ENCODE assay signal across 8 mouse cellular contexts in the genomic region with DNA sequence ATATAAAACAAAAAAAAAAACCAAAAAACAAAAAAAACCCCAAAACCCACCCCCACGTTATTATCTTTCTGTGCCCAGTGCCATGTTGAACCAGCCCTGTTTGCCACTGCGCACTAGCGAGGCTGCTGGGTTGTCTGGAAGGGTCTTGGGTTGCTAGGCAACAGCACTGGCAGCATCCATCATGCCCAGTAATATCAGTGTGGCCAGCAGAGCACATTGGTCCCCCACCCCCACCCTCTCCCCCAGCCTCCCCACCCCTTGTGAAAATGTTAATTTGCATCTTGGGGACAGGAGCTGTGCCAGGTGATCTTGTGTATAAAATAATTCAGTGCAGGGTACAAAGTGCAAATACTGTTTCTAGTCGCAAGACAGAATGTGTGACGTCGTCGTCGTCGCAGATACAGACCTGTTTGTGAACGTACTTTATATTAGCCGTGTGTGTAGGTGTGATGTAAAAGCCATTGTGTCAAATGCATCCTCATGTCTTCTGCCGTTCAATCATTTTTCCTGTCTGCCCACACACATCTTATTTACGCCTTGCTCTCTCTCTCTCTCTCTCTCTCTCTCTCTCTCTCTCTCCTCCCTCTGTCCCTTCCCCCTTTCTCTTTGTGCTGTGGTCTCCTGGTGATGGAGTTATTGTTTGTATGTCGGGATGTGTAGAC.
DNase-seq lines count a peak whose midpoint lies in the region; ATAC-seq lines count a peak whose summit lies in the region.
"Had no signal": no experiment of that assay in that cellular context is flagged by ENCODE, and none has a peak within 500 bp of the region (broad histone marks: within the 10 kb centered on the region; RNA-seq: fewer than 3 reads in every experiment).

No protein-coding gene starts in this region.

- peak; percentile 97 for ATAC-seq in neural tube, embryonic 14.5 days (ENCODE audit: low read depth)

- DNase-seq in 3T3-L1 (ENCODE audit: low read depth, low spot score), result peak; percentile 43
- peak; percentile 72 for DNase-seq in CD4-positive, CD25-positive, alpha-beta regulatory T cell, adult 2 months (ENCODE audit: low read depth, low spot score)
- peak; percentile 76 for DNase-seq in hindbrain, embryonic 10.5 days (ENCODE audit: low spot score)
- peak; percentile 70 for DNase-seq in layer of hippocampus, adult 9-11 months
- no peak for DNase-seq in testis, postnatal 14 days (ENCODE audit: low spot score)
- no peak for DNase-seq in ovary, postnatal 36 days (ENCODE audit: low spot score)

- no peaks in the 10 kb centered on the region for H3K36me3 ChIP-seq in hindbrain, embryonic 10.5 days
- H3K36me3 ChIP-seq in neural tube, embryonic 14.5 days (ENCODE audit: control insufficient read depth, insufficient read depth, low read length), result no peaks in the 10 kb centered on the region
- H3K36me3 ChIP-seq: limb, embryonic 12.5 days had no signal

- H3K4me1 ChIP-seq in hindbrain, embryonic 10.5 days (replicated peaks), result peaks cover 40% of the 10 kb centered on the region
- peaks cover 17% of the 10 kb centered on the region for H3K4me1 ChIP-seq in neural tube, embryonic 14.5 days (ENCODE audit: control insufficient read depth, insufficient read depth, low read length)

- peak overlapping the region; percentile 34 for H3K4me2 ChIP-seq in neural tube, embryonic 14.5 days (ENCODE audit: low read depth, low read length)
- H3K4me2 ChIP-seq: limb, embryonic 12.5 days had no signal

- 42% methylated on average over 14 of the region's 14 CpGs for WGBS in hindbrain, embryonic 10.5 days
- 17% methylated on average over 14 of the region's 14 CpGs for WGBS in neural tube, embryonic 14.5 days

- H3K9ac ChIP-seq in neural tube, embryonic 14.5 days (replicated peaks; ENCODE audit: low read depth, low read length), result no peak overlapping the region
- H3K9ac ChIP-seq: limb, embryonic 12.5 days had no signal

- H3K27me3 ChIP-seq in hindbrain, embryonic 10.5 days (ENCODE audit: insufficient read depth, poor library complexity, severe bottlenecking), result no peaks in the 10 kb centered on the region
- no peaks in the 10 kb centered on the region for H3K27me3 ChIP-seq in neural tube, embryonic 14.5 days (ENCODE audit: control insufficient read depth, insufficient read depth, low read length)
- H3K27me3 ChIP-seq: limb, embryonic 12.5 days had no signal

- H3K4me3 ChIP-seq in hindbrain, embryonic 10.5 days, result peak overlapping the region; percentile 26; the same call in 1 of the 2 replicates
- H3K4me3 ChIP-seq in neural tube, embryonic 14.5 days (ENCODE audit: low read depth, low read length), result no peak overlapping the region
- H3K4me3 ChIP-seq: limb, embryonic 12.5 days had no signal

- H3K9me3 ChIP-seq in hindbrain, embryonic 10.5 days, result peaks cover 3% of the 10 kb centered on the region; the same call in 1 of the 2 replicates
- H3K9me3 ChIP-seq in neural tube, embryonic 14.5 days (ENCODE audit: control insufficient read depth, low read length), result no peaks in the 10 kb centered on the region

- H3K27ac ChIP-seq in hindbrain, embryonic 10.5 days, result peak overlapping the region; percentile 82
- peak overlapping the region; percentile 93 for H3K27ac ChIP-seq in neural tube, embryonic 14.5 days (ENCODE audit: low read depth, low read length)
- H3K27ac ChIP-seq: limb, embryonic 12.5 days had no signal

Comparison
In these comparisons a context has a peak if more than half of its experiments do, and no peak if none do; other contexts are left out.
1. DNase-seq: peak in 3T3-L1 (single experiment), CD4-positive, CD25-positive, alpha-beta regulatory T cell, adult 2 months (single experiment), hindbrain, embryonic 10.5 days (single experiment) and layer of hippocampus, adult 9-11 months (single experiment); none in testis, postnatal 14 days (single experiment) and ovary, postnatal 36 days (single experiment).